Mouse (Mus musculus): ENCODE results near the gene Abt1. TPM values are rescaled to one million over a fixed set of nuclear protein-coding genes. Genes with fewer than 3 reads are reported as not detected.
A peak's percentile ranks its signal among the peaks of the same experiment; 100 is the strongest.

Abt1 gene
- polyA plus RNA-seq, 1 experiment from 2014 or later, result 10.7 TPM

GRCm38 (mm10) chr13:23372433-23372832, 51.2 kb downstream of the Abt1 start:
- Histone ChIP-seq H3K4me3 (replicated peaks) (no peak overlapping the region), H3K4me2 (no peak overlapping the region), H3K9ac (no peak overlapping the region), H3K27ac (no peak overlapping the region), H3K9me3 (no peaks in the 10 kb centered on the region), H3K4me1 (no peaks in the 10 kb centered on the region), H3K36me3 (no peaks in the 10 kb centered on the region), H3K27me3 (replicated peaks) (no peaks in the 10 kb centered on the region)
- 59% methylated on average over 1 of the region's 1 CpGs for WGBS
- ATAC-seq (ENCODE audit: insufficient read depth, low FRiP score, low read depth), result no peak

DNA sequence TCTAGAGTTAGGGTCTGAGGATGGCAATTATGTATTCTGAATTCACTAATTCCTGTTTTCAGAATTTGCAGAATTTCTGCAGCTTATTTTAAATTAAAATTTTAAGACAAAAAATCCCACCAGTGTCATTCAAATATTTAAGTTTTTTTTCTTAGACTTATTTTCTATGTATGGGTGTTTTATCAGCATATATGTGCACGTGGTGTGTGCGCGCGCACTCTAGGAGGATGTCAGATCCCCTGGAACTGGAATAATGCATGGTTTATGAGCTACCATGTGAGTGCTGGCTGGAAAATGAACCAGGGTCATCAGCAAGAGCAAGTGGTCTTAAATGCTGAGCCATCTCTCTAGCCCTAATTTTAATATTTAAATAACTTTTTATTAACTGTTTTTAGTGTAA, 53.6 kb downstream of the Abt1 start:
- ATAC-seq (ENCODE audit: insufficient read depth, low FRiP score, low read depth), result no peak
- Histone ChIP-seq H3K4me1 (no peaks in the 10 kb centered on the region), H3K36me3 (no peaks in the 10 kb centered on the region), H3K27ac (no peak overlapping the region), H3K9me3 (no peaks in the 10 kb centered on the region), H3K4me3 (replicated peaks) (no peak overlapping the region), H3K4me2 (no peak overlapping the region), H3K9ac (no peak overlapping the region), H3K27me3 (replicated peaks) (no peaks in the 10 kb centered on the region)
- 94% methylated on average over 4 of the region's 4 CpGs for WGBS

DNA sequence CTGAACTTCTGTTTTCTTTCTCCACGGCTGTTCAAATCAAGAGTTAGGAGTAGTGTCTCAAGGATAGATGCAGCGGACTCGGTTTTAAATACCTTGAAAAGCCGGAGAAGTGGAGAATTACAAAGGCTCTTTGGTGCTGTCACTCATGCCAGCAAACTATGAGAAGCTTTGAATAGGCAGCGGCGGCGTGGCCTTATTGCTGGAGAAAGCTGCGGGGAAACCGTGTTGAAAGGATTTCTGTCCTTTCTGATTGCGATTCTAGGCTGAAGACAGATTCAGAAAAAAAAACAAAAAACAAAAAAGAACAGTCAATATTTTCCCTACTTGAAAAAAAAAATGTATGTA, 54.3 kb downstream of the Abt1 start:
- Histone ChIP-seq H3K9ac (peak overlapping the region; percentile 40; the same call in 1 of the 2 replicates), H3K4me1 (no peaks in the 10 kb centered on the region), H3K4me3 (replicated peaks) (peak overlapping the region; percentile 80), H3K27ac (peak overlapping the region; percentile 95), H3K36me3 (no peaks in the 10 kb centered on the region), H3K27me3 (replicated peaks) (no peaks in the 10 kb centered on the region), H3K9me3 (no peaks in the 10 kb centered on the region), H3K4me2 (peak overlapping the region; percentile 63)
- under 1% methylated on average over 10 of the region's 10 CpGs for WGBS
- ATAC-seq (ENCODE audit: insufficient read depth, low FRiP score, low read depth), result peak; percentile 12; the same call in 1 of the 2 replicates

DNA sequence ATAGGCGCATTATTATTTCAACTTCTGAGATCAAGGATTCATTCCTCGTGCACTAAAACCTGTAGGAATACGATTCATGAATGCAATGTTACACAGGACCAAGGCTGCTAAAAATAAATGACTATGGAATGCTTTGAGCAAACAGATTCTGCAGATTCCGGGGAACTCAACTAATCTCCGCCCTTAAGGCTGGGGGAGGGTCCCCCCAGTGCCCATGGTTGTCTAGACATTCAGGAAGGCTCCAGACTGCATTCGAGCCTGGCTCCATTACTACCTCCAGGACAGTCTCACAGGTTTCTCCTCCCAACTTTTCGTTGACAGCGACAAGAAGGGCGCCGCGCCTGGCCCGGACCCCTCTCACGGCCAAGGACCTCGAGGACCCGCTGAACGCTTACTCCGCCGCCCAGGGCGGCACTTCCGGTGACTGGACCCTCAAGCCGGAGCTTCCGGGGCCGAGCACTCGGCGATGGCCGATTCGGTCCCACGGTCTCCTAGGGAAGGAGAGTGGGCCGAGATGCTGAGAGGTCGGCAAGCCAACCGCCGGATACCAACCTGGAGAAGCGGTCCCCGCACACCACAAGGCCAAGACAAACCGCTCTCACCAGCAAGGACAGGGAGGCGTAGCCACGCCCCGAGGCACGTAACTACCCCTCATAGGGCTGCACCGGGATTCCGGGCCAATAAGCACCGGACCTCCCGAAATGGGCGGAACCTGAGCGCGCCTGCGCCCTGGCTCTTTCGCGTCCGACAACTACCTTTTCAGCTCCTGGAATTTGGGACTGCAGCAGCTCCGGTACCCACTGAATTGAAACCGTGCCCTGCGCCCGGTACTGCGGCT, 54.9 kb downstream of the Abt1 start, which contains the start of gene Zfp322a:
Gene Zfp322a, minus strand, starts transcription at position 626 of the 838 bp plus-strand sequence.
- H3K27me3 ChIP-seq (replicated peaks), result no peaks in the 10 kb centered on the region
- under 1% methylated on average over 55 of the region's 55 CpGs for WGBS
- H3K36me3 ChIP-seq, result no peaks in the 10 kb centered on the region
- peak within 1 kb of the TSS; percentile 80 for H3K4me3 ChIP-seq (replicated peaks)
- peak within 1 kb of the TSS; percentile 62 for H3K9ac ChIP-seq
- H3K4me2 ChIP-seq, result peak within 1 kb of the TSS; percentile 71
- no peaks in the 10 kb centered on the region for H3K4me1 ChIP-seq
- ATAC-seq (ENCODE audit: insufficient read depth, low FRiP score, low read depth), result peak; percentile 100
- H3K27ac ChIP-seq, result peak within 1 kb of the TSS; percentile 95
- no peaks in the 10 kb centered on the region for H3K9me3 ChIP-seq

Other genes starting within 250 kb of the Abt1 start
- not detected in 2 replicates for gene Vmn1r220, start 235.9 kb downstream of the Abt1 start, polyA plus RNA-seq (2015; fragmentation: Nextera tagmentation; extraction: Ambion mirVana)
- gene Vmn1r221, start 209.7 kb downstream of the Abt1 start, polyA plus RNA-seq (2015; fragmentation: Nextera tagmentation; extraction: Ambion mirVana), result not detected in 2 replicates
- gene Vmn1r222, start 187.9 kb downstream of the Abt1 start, polyA plus RNA-seq (2015; fragmentation: Nextera tagmentation; extraction: Ambion mirVana), result not detected in 2 replicates
- not detected in 2 replicates for gene Vmn1r223, start 176.7 kb downstream of the Abt1 start, polyA plus RNA-seq (2015; fragmentation: Nextera tagmentation; extraction: Ambion mirVana)
- gene Zfp322a, start 54.7 kb downstream of the Abt1 start, polyA plus RNA-seq (2015; fragmentation: Nextera tagmentation; extraction: Ambion mirVana), result 40.9 and 42.0 TPM in 2 replicates
- 0.09 and 0.22 TPM in 2 replicates for gene Btn1a1, start 42.0 kb upstream of the Abt1 start, polyA plus RNA-seq (2015; fragmentation: Nextera tagmentation; extraction: Ambion mirVana)
- gene Btn2a2, start 65.0 kb upstream of the Abt1 start, polyA plus RNA-seq (2015; fragmentation: Nextera tagmentation; extraction: Ambion mirVana), result 0.08 and 0.15 TPM in 2 replicates
- 6.1 and 7.3 TPM in 2 replicates for gene Hist1h4h, start 107.2 kb upstream of the Abt1 start, polyA plus RNA-seq (2015; fragmentation: Nextera tagmentation; extraction: Ambion mirVana)
- 4.1 and 13.0 TPM in 2 replicates for gene Hist1h2af, start 110.0 kb upstream of the Abt1 start, polyA plus RNA-seq (2015; fragmentation: Nextera tagmentation; extraction: Ambion mirVana)
- 6.5 and 7.3 TPM in 2 replicates for gene Hist1h3g, start 111.6 kb upstream of the Abt1 start, polyA plus RNA-seq (2015; fragmentation: Nextera tagmentation; extraction: Ambion mirVana)
- gene Hist1h2bh, start 119.5 kb upstream of the Abt1 start, polyA plus RNA-seq (2015; fragmentation: Nextera tagmentation; extraction: Ambion mirVana), result 1.0 and 1.5 TPM in 2 replicates
- 0.83 and 0.94 TPM in 2 replicates for gene Hist1h3f, start 120.2 kb upstream of the Abt1 start, polyA plus RNA-seq (2015; fragmentation: Nextera tagmentation; extraction: Ambion mirVana)
- gene Hist1h4f, start 127.8 kb upstream of the Abt1 start, polyA plus RNA-seq (2015; fragmentation: Nextera tagmentation; extraction: Ambion mirVana), result 1.7 and 2.0 TPM in 2 replicates
- 0.89 and 0.98 TPM in 2 replicates for gene Hist1h1d, start 129.4 kb upstream of the Abt1 start, polyA plus RNA-seq (2015; fragmentation: Nextera tagmentation; extraction: Ambion mirVana)
- 6.7 TPM in 2 replicates for gene Hist1h3e, start 138.5 kb upstream of the Abt1 start, polyA plus RNA-seq (2015; fragmentation: Nextera tagmentation; extraction: Ambion mirVana)
- 95.8 and 121 TPM in 2 replicates for gene Hist1h2ae, start 147.4 kb upstream of the Abt1 start, polyA plus RNA-seq (2015; fragmentation: Nextera tagmentation; extraction: Ambion mirVana)
- gene Hist1h2bg, start 147.5 kb upstream of the Abt1 start, polyA plus RNA-seq (2015; fragmentation: Nextera tagmentation; extraction: Ambion mirVana), result 11.7 and 17.0 TPM in 2 replicates
- gene Hist1h2bf, start 150.3 kb upstream of the Abt1 start, polyA plus RNA-seq (2015; fragmentation: Nextera tagmentation; extraction: Ambion mirVana), result 3.5 and 3.8 TPM in 2 replicates
- 2.4 and 3.4 TPM in 2 replicates for gene Hist1h2ad, start 150.5 kb upstream of the Abt1 start, polyA plus RNA-seq (2015; fragmentation: Nextera tagmentation; extraction: Ambion mirVana)
- 5.7 and 7.9 TPM in 2 replicates for gene Hist1h3d, start 151.9 kb upstream of the Abt1 start, polyA plus RNA-seq (2015; fragmentation: Nextera tagmentation; extraction: Ambion mirVana)
- gene Hist1h4d, start 157.7 kb upstream of the Abt1 start, polyA plus RNA-seq (2015; fragmentation: Nextera tagmentation; extraction: Ambion mirVana), result 117 and 130 TPM in 2 replicates
- gene Hist1h2be, start 197.3 kb upstream of the Abt1 start, polyA plus RNA-seq (2015; fragmentation: Nextera tagmentation; extraction: Ambion mirVana), result 2.9 TPM in 2 replicates
- 24.6 and 25.3 TPM in 2 replicates for gene Hist1h1e, start 198.7 kb upstream of the Abt1 start, polyA plus RNA-seq (2015; fragmentation: Nextera tagmentation; extraction: Ambion mirVana)

Data from stomach, embryonic 15.5 days (tissue).